Comparison of ENCODE assay signal across 8 mouse cellular contexts in genomic region chr2:166712310-166712709, GRCm38 (mm10). TPM values are rescaled to one million over a fixed set of nuclear protein-coding genes. Genes with fewer than 3 reads are reported as not detected.
DNase-seq lines count a peak whose midpoint lies in the region; ATAC-seq lines count a peak whose summit lies in the region.

No protein-coding gene starts in this region.

- DNase-seq in lung, postnatal 4 days: no peak
- no peak for DNase-seq in embryonic facial prominence, embryonic 10.5 days (ENCODE audit: low spot score)
- DNase-seq in frontal cortex, postnatal 10 days (ENCODE audit: low spot score in 2 of 2): no peak
- no peak for DNase-seq in left cerebral cortex, adult 9 months (ENCODE audit: low spot score in 2 of 2)
- DNase-seq in kidney, adult 11 months: no peak

- no peak overlapping the region for H3K27ac ChIP-seq in lung, embryonic 15.5 days
- peak overlapping the region; percentile 91 for H3K27ac ChIP-seq in embryonic facial prominence, embryonic 10.5 days (replicated peaks)
- H3K27ac ChIP-seq in intestine, embryonic 15.5 days: no peak overlapping the region
- peak overlapping the region; percentile 77 for H3K27ac ChIP-seq in neural tube, embryonic 13.5 days (replicated peaks)

- WGBS in lung, embryonic 15.5 days: 7% methylated on average over 4 of the region's 4 CpGs
- WGBS in embryonic facial prominence, embryonic 10.5 days: 1% methylated on average over 4 of the region's 4 CpGs
- WGBS in intestine, embryonic 15.5 days: 8% methylated on average over 4 of the region's 4 CpGs
- 0% methylated on average over 4 of the region's 4 CpGs for WGBS in neural tube, embryonic 13.5 days

- no peak overlapping the region for H3K9ac ChIP-seq in lung, embryonic 15.5 days
- H3K9ac ChIP-seq in intestine, embryonic 15.5 days: no peak overlapping the region
- peak overlapping the region; percentile 80 for H3K9ac ChIP-seq in neural tube, embryonic 13.5 days

- peak overlapping the region; percentile 97 for H3K4me2 ChIP-seq in lung, embryonic 15.5 days
- H3K4me2 ChIP-seq in intestine, embryonic 15.5 days (replicated peaks): peak overlapping the region; percentile 98
- H3K4me2 ChIP-seq in neural tube, embryonic 13.5 days: peak overlapping the region; percentile 76

- 0 out of 2 replicates have a peak, but pooled peaks cover 5% of the 10 kb centered on the region for H3K27me3 ChIP-seq in lung, embryonic 15.5 days
- 0 out of 2 replicates have a peak, but pooled peaks cover 9% of the 10 kb centered on the region for H3K27me3 ChIP-seq in embryonic facial prominence, embryonic 10.5 days (replicated peaks; ENCODE audit: low read depth, poor library complexity, severe bottlenecking)
- 0 out of 2 replicates have a peak, but pooled peaks cover 4% of the 10 kb centered on the region for H3K27me3 ChIP-seq in intestine, embryonic 15.5 days (replicated peaks)
- no peaks in the 10 kb centered on the region for H3K27me3 ChIP-seq in neural tube, embryonic 13.5 days

- H3K36me3 ChIP-seq in lung, embryonic 15.5 days: no peaks in the 10 kb centered on the region
- H3K36me3 ChIP-seq in embryonic facial prominence, embryonic 10.5 days (replicated peaks): peaks cover 7% of the 10 kb centered on the region; the same call in 1 of the 2 replicates
- no peaks in the 10 kb centered on the region for H3K36me3 ChIP-seq in intestine, embryonic 15.5 days
- no peaks in the 10 kb centered on the region for H3K36me3 ChIP-seq in neural tube, embryonic 13.5 days

- H3K4me3 ChIP-seq in lung, embryonic 15.5 days: peak overlapping the region; percentile 60
- peak overlapping the region; percentile 74 for H3K4me3 ChIP-seq in embryonic facial prominence, embryonic 10.5 days
- H3K4me3 ChIP-seq in intestine, embryonic 15.5 days (replicated peaks): peak overlapping the region; percentile 69
- H3K4me3 ChIP-seq in neural tube, embryonic 13.5 days: peak overlapping the region; percentile 68

- H3K9me3 ChIP-seq in lung, embryonic 15.5 days: no peaks in the 10 kb centered on the region
- no peaks in the 10 kb centered on the region for H3K9me3 ChIP-seq in embryonic facial prominence, embryonic 10.5 days
- no peaks in the 10 kb centered on the region for H3K9me3 ChIP-seq in intestine, embryonic 15.5 days
- no peaks in the 10 kb centered on the region for H3K9me3 ChIP-seq in neural tube, embryonic 13.5 days

- H3K4me1 ChIP-seq in lung, embryonic 15.5 days: peaks cover 11% of the 10 kb centered on the region
- peaks cover 89% of the 10 kb centered on the region for H3K4me1 ChIP-seq in embryonic facial prominence, embryonic 10.5 days
- H3K4me1 ChIP-seq in intestine, embryonic 15.5 days (replicated peaks): peaks cover 17% of the 10 kb centered on the region
- H3K4me1 ChIP-seq in neural tube, embryonic 13.5 days (replicated peaks): peaks cover 65% of the 10 kb centered on the region

- no peak for ATAC-seq in lung, embryonic 15.5 days (ENCODE audit: borderline replicate concordance, extremely low read depth, low FRiP score, low TSS enrichment)
- no peak for ATAC-seq in intestine, embryonic 15.5 days
- no peak for ATAC-seq in neural tube, embryonic 13.5 days (ENCODE audit: low read depth)

RNA-seq across cellular contexts. Expression of gene Prex1, which starts 1.3 kb away (rescaled TPM):
- polyA plus RNA-seq in lung, embryonic 15.5 days (2015; fragmentation: Nextera tagmentation; extraction: Ambion mirVana): 10.2 and 10.6 TPM in 2 replicates
- polyA plus RNA-seq in embryonic facial prominence, embryonic 10.5 days (2016; fragmentation: Nextera tagmentation; extraction: Ambion mirVana): 32.6 and 35.2 TPM in 2 replicates
- 9.6 and 10.6 TPM in 2 replicates for polyA plus RNA-seq in intestine, embryonic 15.5 days (2015; fragmentation: Nextera tagmentation; extraction: Ambion mirVana)
- 28.5 and 29.3 TPM in 2 replicates for polyA plus RNA-seq in neural tube, embryonic 13.5 days (2015; fragmentation: Nextera tagmentation; extraction: Ambion mirVana)

Comparison
In these comparisons a context has a peak if more than half of its experiments do, and no peak if none do; other contexts are left out.
1. H3K27ac ChIP-seq: peak in embryonic facial prominence, embryonic 10.5 days (single experiment) and neural tube, embryonic 13.5 days (single experiment); none in lung, embryonic 15.5 days (single experiment) and intestine, embryonic 15.5 days (single experiment).
2. Peak in every context shown above with its lines, with median percentiles within 50 percentile points of each other: H3K4me2 ChIP-seq and H3K4me3 ChIP-seq.